Mouse (Mus musculus) thymus, postnatal 25 days (tissue): ENCODE results near the gene Dnah5.
"Not testable (repeated sequence)": the region's sequence is repeated elsewhere in the genome, so short reads cannot be mapped to it uniquely, and the experiment has no call there.

Experiments used
- DNase-seq: peaks from one replicate; pipeline ENCODE4 v3.0.0; 2022

The Dnah5 gene

DNA sequence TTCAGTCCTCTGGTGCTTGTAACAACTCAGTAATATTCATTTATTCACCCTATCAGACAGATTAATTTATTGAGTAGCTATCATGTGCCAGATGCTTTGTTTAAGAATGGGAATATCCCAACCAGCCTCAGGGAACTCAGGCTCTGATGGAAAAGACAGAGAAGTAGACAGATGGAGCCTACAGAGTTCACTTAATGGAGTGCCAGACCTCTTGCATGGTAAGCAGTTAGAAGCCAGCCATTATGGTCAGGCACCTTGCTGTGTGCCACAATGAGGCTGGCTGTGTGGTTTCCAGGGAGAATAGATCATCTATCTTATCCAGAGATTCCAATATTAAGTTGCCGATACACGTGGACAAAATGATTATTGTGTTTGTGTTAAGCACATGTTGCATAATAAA lies 104.3 kb downstream of the Dnah5 start:
- DNase-seq = no peak

- DNase-seq = no peak
These were observed 107.0 kb downstream of the Dnah5 start for GRCm38 (mm10) chr15:28310516-28310915.

DNA sequence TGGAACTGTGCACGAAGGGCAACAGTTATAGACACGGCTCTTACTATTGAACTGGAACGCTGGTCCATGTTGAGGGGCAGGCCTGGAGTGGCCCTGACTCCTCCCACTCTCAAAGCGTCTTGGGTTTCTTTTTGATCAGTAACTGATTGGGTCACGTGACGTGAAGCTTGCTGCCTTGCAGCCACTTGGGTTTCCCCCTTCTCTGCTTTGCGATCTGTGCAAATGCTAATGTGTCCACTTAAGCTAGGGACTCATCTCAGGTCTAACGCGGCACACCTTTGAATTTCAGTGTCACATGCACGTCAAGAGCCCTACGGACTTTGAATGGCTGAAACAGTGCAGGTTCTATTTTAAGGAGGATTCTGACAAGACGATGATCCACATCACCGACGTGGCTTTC lies 109.9 kb downstream of the Dnah5 start:
- DNase-seq = no peak

- peak; percentile 5 for DNase-seq
These were observed 112.4 kb downstream of the Dnah5 start for GRCm38 (mm10) chr15:28315812-28316528.

- DNase-seq = no peak
These were observed 119.0 kb downstream of the Dnah5 start for GRCm38 (mm10) chr15:28322533-28322932.

DNA sequence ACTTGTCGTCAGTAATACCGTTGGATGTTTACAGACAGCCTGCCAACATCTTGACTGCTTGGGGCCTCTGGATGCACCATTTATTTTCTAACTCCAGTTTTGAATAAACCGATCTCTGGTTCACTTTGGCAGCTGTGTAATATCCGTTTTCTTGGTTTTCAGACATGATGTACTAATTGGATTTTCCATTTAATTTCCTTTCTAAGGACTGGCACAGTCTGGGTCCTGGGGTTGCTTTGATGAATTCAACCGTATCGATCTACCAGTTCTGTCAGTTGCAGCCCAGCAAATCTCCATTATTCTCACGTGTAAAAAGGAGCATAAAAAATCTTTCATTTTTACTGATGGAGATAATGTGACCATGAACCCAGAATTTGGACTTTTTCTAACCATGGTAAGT lies 123.4 kb downstream of the Dnah5 start:
- no peak for DNase-seq

GRCm38 (mm10) chr15:28327441-28327840 lies 123.9 kb downstream of the Dnah5 start:
- DNase-seq = no peak

DNA sequence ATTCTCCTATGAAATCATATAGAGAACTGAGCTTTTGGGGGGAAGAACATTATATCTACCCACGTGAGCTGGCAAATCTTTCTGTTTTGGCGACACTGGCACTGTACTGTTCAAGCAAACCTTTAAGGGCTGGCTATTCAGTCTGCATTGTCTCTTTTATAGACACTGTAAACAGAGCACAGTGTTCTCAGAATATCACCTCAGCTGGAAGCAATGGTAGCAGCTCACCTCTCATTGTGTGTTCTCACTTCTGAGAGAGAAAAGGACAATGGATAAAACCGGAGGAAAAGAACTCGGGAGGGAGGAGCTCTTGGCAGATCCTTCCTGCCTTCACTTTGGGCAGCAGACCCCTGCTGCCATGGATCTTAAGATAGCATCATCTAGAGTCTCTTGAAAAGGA lies 137.6 kb downstream of the Dnah5 start:
- DNase-seq = no peak

DNA sequence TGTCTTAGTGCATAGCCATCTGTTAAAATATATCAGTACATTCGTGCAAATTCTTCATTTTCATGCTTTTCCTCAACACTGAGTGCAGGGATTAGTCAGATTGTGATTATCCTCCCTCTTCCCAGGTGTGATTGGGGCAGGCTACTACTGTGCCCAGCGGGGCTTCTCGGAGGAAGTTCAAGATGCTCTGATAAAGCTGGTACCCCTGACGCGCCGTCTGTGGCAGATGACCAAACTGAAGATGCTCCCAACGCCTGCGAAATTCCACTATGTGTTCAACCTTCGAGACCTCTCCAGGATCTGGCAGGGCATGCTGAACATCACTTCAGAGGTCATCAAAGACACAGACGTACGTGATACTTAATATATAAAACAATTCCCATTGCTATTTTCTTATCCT lies 164.0 kb downstream of the Dnah5 start:
- DNase-seq = no peak

DNA sequence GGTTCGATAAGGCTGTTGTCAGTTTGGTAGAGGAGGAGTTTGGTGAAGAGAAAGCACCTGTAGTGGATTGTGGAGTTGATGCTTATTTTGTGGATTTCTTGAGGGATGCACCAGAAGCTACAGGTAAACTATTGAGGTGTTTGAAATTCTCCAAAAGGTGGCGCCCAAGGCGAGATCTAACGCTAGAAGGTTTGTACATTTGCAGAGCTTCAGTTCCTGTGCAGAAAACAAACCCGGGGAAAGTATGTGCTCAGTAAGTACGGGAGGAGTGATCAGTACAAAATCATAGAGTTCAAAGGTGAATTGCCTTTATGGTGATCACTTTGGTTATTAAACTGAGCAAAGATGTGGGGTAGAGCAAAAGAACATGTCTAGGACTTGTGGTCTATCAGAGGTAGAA lies 166.9 kb downstream of the Dnah5 start:
- DNase-seq = no peak

DNA sequence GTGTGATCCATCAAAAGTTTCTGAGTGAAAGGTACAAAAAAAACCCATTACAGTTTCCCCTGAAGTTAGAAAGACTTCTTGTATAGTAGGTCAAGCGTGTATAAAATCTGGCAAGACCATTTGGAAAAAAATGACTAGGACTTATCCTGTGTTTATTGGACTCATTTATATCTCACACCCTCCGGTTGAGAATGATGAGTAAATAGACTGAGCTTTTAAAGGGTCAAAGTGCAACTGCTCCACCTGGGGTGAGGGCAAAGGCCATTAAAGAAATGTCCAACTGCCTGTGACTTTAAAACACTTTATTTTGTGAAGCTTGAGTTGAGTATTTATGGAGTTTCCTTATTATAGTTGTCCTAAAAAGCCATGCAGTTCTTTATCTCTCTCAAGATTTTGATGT lies 168.0 kb downstream of the Dnah5 start:
- no peak for DNase-seq

DNA sequence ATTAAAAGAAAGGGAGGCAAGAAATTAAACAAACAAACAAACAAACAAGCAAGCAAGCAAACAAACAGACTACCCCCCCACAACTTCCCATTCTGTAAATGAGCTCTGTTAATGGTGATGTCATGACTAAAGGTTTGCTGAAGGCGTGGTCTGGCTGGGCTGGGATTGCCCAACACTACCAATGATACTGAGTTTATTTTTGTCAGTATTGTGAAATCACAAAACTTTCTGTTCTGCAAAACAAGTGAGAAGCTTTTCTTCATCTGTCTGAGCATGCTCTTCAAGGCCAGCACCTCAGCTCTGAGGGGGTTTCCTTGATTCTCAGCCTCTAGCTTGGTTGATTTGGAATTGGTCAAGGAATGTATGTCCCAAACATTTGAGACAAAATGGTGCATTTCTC lies 170.8 kb downstream of the Dnah5 start:
- DNase-seq = no peak

GRCm38 (mm10) chr15:28380909-28381308 lies 177.4 kb downstream of the Dnah5 start:
- no peak for DNase-seq

DNA sequence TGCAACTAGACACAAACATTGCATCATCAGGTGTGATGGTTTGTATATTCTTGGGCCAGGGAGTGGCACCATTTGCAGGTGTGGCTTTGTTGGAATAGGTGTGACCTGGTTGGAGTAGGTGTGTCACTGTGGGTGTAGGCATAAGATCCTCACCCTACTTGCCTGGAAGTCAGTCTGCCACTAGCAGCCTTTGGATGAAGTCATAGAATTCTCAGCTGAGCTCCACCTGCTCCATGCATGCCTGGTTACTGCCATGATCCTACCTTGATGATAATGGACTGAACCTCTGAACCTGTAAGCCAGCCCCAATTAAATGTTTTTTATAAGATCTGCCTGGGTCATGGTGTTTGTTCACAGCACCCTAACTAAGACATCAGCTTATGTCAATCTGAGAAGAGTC lies 190.2 kb downstream of the Dnah5 start:
- not testable (repeated sequence) for DNase-seq

- no peak for DNase-seq
These were observed 191.9 kb downstream of the Dnah5 start for GRCm38 (mm10) chr15:28395481-28395880.

DNA sequence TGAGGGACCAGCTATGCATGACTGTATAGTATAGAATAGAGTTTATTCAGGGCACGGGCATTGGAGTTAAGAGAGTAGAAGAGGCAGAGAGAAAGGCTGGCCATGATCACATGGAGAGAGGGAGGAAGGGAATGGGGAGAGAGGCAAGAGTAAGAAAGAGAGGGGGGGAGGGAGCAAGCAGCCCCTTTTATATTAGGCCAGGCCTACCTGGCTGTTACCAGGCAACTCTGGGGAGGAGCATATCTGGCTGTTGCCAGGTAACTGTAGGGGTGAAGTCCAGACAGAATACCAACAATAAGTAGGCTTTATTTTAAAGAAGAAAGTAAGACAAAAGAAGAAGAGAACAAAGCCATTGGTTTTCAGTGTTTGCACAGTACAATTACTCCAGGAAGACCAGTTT lies 194.9 kb downstream of the Dnah5 start:
- DNase-seq = no peak

DNA sequence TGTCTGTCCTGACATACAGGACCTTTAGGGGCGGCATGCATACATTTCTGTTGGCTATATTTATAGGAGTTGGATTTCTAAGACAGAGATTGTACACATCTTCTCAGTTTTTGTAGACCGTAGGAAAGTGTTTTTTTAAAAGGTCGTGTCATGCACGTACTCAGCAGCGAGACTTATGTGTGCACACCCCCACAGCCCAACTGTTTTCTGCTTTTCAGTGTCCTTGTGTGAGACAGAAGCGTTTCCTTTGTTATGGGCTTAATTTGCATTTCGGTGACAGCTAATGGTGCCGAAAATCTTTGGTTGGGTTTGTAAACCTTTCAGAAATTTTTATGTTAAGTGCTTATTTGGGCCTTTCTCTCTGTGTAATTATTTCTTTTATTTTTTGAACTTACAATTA lies 195.7 kb downstream of the Dnah5 start:
- no peak for DNase-seq

DNA sequence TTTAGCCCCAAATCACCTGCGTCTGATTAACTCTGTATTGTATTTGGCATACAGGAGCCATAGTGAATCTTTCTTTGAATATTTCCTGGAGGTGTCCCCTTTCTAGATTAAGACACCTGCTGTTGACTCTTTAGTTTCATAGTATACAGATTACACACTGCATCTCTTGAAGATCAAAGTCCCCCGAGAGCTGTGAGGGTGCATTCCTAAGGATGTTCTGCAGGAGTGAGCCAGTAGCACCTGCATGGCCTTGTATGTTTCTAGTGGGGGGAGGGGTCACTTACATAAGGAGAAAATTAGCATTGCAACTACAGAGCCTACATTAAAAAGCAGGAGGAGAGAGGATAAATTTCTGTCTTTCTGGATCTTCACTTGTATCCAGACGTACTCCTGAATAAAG lies 201.1 kb downstream of the Dnah5 start:
- no peak for DNase-seq

GRCm38 (mm10) chr15:28405136-28405535 lies 201.6 kb downstream of the Dnah5 start:
- no peak for DNase-seq

GRCm38 (mm10) chr15:28439702-28440101 lies 236.2 kb downstream of the Dnah5 start:
- no peak for DNase-seq

DNA sequence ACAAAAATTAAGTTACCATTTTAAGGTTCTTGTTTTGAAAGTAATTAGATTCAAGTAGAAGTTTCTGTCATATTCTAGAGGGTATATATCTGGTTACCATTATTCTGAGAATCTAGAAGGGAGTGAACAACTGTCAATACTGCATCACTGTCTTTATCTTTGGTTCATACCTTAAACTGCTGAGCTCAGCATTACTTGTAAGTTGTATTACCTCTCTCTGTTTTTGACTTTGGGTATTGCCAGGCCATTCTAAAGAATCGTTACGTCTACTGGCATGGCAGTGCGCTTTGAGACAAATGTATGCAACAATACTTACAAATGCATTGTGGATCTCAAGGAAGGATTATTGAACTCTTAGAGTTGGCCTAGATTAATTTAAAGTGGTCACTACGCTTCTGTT lies 240.9 kb downstream of the Dnah5 start:
- DNase-seq = no peak

DNA sequence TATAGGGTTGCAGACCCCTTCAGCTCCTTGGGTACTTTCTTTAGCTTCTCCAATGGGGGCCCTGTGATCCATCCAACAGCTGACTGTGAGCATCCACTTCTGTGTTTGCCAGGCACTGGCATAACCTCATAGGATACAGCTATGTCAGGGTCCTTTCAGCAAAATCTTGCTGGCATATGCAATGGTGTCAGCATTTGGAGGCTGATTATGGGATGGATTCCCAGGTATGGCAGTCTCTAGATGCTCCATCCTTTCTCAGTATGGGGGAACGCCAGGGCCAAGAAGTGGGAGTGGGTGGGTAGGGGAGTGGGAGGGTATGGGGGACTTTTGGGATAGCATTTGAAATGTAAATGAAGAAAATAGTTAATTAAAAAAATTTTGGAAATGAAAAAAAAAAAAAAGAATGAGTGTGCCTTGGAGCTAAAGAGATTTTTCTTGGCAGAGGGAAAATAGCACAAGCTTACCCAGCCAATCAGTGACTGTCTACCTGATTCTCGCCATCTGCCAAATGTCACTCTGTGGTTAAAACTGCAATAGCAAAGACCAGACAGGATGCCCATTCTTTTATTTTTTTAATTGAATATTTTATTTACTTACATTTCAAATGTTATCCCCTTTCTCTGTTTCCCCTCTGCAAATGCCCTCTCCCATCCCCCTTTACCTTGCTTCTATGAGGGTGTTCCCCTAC lies 257.7 kb downstream of the Dnah5 start:
- not testable (repeated sequence) for DNase-seq

- DNase-seq = no peak
These were observed 263.2 kb downstream of the Dnah5 start for GRCm38 (mm10) chr15:28466591-28467247.

GRCm38 (mm10) chr15:28473749-28474390 lies 270.3 kb downstream of the Dnah5 start:
- no peak for DNase-seq
